Mouse (Mus musculus) cerebellum, adult 9-10 months (tissue): ENCODE data around the gene Tanc2.

Experiments used
- DNase-seq: peaks from one replicate; pipeline ENCODE4 v3.0.0; 2022

The Tanc2 gene

DNA sequence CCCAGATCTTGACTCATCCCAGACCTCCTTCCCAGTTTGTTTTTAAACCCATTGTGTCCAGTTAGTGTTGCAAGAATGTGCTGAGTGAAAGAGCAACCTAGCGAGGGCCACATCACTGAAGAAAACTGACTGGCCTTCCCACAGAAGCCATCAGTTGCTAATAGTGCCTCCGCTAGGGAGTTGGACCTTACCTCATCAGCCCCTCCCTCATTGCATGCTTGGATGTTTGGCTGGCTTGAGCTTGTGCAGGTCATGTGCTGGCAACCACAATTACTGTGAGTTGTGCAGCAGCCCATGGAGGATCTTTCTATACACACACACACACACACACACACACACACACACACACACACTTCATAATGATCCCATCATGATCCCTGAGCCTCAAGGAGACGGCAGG lies 341.6 kb downstream of the Tanc2 start:
- no peak for DNase-seq

DNA sequence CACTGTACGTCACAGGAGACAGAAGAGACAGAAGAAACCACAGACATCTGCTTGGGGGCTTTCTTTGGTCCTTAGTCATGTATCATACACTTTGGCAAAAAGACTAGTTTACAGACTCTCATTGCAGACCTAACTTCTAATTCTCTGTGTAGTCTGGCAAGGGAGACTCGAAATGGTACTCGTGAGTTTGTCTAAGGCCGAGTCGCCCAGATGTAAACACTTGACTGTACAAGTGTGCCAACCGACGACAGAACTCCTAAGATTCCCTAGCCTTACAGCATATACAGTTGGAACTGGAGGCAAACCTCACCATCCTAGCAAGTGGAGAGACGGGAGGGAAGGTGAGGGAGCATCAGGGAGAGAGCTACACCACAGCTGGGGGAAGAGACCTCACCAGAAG lies 344.0 kb downstream of the Tanc2 start:
- no peak for DNase-seq

DNA sequence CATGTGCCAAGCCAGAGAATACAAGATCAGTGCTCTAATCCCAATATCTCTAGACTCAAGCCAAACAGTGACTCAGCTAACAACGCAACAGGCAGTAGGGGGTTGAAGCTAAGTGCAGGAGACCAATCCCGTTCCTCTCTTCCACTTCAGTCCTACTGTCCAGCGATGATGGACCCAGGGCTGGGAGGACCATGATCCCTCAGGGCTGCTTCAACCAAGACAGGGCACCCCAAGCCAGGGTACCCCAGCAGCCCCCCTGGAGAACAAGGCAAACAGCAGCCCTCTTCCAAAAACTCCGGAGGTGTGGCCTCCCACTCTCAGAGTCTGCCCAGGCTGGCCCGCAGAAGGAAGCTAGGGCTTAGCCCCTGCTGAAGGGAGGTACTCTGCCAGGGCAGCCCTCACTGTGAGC lies 344.5 kb downstream of the Tanc2 start:
- DNase-seq, result no peak

DNA sequence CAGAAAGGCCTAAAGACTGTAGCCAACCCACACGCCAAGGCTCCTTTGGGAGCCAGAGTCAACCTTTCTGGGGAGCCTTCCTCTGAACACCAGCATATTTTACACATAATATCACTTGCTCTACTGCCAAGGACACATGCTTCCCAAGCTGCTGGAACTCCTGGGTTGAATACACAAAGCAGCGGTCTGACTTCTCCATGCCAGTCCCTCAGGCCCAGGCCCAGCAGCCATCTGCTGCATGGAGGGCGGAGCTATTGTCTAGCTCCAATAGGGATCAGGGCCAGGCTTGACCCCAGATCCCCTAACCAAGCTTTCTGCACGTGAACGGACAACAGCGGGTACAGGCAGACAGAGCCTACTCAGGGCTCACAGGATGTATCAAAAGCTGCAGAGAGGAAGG lies 345.0 kb downstream of the Tanc2 start:
- DNase-seq, result no peak

DNA sequence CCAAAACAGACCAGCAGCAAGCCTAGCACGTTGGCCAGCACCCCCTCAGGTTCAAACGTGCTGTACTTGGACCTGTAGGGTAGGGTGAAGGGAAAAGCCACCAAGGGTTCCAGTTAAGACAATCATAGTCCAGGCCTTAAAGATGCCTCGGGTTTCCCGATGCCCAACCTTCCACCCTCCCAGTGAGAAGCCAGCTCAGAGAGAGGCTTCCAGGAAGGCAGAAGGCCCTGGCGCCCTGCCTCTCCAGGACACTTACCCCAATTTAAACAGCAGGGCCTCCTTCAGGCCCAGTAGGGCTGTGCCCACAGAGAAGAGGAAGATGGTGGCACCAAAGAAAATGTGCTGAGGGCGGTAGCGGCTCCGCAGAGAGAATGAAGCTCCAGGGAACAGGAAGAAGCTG lies 345.7 kb downstream of the Tanc2 start:
- DNase-seq, result no peak

DNA sequence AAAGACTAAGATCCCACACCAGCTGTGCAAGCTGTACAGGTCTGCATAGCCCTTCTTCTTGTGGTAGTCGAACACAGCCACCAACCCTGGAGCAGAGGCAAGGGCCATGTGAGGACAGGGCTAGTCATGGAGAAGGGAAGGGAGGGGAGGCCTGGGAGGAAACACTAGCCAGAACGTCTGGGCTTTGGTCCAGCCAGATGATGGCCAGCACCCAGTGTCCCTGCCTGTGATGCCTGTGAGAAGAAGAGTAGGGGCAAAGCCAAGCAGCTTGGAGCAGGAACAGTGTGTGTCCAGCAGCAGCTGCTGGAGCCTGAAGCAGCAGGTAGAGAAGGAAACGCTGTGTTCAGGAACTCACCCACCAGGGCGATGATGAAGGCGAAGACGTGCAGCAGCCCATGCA lies 346.4 kb downstream of the Tanc2 start:
- peak; percentile 25 for DNase-seq

DNA sequence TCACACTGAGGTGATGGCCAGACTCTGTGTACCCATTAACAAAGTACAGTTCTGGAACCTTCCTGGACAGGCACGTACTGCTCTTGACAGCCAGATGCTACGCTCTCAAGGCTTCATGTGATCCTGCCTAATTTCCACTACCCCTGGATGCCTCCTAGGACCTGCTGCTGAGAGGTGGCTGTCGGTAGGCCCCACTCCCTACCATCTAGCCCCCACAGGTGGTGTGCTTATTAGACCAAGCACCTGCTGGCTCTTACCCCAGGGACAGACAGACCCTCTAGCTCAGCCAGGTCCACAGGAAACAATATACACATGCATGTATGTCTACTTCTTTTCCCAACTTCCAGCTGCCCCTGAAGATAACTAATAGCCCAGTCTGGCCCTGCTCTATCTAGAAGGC lies 347.2 kb downstream of the Tanc2 start:
- no peak for DNase-seq

DNA sequence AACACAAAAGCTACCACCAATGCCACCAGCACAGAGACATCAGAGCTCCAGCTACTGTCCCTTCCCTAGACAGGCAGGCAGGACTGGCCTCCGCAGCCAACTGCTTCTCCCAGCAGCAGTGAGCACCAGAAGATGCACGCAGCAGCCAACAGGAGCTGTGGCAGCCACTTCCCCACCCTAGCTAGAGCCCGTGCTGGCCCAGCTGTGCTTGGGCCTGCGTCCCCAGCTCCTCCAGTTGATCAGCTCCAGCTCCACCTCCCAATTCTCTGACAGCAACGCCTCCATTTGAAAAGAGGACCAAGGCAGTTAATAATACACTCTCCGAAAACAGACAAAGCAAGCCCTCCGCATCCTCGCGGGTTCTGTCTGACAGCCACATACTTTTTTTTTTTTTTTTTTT lies 349.0 kb downstream of the Tanc2 start:
- no peak for DNase-seq

DNA sequence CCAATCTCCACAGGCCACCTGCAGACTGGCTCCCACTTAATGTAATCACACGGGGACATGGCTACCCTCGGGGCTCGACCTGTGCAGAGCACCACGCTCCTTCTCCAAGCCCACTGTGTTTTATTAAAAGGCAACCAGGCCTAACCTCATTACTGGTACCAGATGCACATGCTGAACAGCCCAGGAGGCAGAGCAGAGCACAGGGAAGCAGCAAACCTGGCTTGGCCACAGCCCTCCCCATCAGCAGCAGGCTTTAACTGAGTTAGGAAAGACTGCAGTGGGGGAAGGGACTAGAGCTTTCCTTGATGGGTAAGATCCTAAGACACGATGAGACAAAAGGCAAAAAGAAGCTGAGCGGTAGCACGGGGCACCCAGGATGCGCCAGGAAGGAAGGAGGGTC lies 352.2 kb downstream of the Tanc2 start:
- no peak for DNase-seq

DNA sequence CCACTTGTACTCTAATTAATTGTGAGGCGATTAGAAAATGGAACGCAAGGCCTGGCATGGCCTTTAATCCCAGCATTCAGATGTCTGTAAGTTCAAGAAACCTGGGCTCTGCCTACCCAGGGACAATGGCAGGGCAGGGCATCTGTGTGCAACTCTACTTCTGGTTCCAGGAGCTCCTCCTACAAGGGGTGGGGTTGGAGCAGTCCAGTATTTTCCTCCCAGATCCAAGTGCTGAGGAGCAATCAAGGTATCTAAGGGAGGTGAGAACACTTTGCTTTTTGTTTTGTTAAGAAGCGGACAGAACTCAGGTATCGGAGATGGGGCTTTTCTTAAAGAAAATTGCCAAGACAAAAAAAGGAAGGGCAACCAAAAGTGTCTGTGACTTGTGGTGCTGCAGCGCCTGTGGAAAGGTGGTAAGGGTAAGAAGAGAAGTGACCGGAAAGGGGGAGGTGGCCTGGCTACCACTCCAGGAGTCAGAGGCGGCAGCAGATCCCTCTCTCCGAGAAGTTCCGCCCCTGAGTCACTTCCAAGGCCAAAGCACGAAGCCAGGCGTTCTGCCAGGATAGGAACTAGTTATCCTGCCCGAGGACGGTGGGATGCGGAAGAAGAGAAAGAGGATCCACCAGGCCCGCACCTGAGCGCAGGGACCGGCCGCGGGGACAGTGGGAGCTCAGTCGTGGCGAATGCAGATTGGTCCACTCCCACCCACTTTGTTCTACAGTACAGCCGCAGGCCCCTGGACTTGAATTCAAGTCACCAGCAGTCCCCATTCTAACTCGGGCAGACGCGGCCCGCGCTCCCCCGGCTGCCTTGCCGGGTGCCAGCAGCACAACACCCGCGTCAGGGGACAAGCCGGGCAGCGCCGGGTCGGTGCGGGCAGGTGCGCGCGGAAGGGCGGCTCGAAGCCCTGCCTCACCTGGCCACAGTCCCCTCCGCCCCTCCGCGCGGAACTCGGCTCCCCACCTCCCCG lies 353.6 kb downstream of the Tanc2 start:
- DNase-seq, result peak; percentile 29

DNA sequence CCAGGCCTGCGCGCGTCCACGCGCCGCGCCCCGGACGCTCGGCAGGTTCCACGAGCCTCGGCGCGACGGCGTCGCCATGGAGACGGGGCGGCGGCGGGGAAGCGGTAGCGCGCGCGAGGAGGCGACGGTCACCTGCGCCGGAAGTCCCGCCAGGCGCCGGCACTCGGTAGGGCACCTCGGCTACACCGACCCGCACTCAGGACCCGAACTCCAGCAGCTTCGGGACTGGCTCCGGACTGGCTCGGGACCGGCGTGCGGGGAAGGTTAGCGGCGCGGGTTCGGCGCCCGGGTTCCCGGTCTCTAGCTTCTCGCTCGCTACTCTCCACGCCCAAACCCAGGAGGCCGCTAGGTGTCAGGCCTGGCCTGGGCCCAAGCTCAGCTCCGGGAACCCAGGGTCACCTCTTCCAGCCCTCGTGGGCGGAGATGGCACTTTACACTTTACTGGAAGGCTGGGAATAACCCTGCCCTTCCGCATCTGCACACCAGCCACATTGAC lies 354.4 kb downstream of the Tanc2 start:
- peak; percentile 44 for DNase-seq

DNA sequence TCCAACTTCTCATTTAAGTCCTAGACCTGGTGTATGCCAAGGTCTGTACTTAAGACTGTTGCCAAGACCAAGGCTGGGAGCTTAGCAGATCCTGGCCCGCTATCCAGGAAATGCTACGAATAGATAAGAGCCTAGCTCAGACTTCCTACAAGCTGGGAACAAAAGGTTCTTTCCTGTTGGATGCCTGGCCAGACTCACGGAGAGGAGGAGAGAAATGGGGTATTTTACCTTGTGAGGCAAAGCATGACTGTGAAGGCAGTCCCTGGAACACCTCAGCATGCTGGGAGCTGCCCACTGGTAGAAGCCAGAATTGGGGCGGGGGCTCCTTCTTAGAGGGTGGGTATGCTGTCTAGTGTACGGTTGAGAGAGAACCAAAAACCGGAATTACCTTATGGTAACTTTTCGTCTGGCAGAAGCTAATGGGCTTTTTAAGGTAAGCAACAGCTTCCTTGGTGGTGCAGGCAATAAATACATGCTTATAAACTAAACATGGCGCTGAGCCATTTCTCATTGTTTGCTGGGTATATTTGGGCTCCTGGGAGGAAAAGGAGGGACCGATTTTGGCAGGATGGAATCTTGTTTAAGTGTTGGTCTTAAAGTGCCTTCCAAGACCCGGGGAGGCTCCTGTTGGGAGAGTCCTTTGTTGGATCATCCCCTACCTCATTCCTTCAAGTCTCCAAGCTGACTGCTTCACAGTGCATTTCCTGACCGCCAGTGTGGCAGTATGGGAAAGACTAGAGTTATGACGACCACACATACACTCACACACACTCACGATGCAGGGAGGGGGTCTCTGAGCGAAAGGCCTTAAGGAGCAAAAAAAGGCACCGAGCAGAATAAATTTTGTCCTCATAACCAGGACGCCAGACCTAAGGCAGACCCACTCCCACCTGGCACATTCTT lies 355.2 kb downstream of the Tanc2 start:
- no peak for DNase-seq

DNA sequence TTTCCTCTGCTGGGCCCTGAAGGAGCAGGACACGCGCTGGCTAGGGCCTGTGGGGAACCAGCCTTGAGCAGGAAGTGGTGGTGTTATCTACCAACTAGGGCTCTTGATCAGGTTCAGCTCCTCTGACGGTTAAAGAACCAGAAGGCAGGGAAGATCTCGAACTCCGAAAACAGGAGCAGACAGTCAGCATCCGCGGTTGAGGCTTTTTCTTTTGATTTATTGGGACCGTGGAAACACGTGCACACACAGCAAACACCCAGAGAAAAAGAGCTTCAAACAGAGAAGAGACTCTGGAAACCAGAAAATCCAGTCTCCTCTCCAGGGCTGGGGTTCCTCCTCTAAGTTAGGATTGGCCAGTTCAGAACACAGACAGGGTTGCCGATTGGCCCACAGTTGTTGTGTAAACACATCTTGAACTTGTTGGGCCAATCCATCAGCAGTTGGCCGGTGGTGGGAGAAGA lies 356.9 kb downstream of the Tanc2 start:
- DNase-seq, result no peak

DNA sequence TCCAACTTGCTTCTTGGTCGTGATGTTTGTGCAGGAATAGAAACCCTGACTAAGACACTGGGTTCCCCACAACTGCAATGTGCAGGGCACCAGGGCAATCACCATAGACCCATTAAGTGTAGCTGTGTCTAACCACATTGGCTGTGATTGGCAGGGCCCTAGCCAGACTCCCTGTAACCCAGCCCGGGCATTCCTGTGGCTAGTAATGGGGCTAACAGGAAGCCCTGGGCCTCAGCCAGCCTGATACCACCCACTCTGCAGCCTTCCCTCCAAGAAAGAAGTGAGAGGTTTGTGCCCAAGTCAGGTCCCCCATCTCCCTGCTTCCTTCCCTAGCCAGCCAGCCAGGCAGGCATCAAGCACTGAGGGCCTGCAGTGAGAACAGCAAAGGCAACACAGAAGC lies 358.5 kb downstream of the Tanc2 start:
- no peak for DNase-seq

DNA sequence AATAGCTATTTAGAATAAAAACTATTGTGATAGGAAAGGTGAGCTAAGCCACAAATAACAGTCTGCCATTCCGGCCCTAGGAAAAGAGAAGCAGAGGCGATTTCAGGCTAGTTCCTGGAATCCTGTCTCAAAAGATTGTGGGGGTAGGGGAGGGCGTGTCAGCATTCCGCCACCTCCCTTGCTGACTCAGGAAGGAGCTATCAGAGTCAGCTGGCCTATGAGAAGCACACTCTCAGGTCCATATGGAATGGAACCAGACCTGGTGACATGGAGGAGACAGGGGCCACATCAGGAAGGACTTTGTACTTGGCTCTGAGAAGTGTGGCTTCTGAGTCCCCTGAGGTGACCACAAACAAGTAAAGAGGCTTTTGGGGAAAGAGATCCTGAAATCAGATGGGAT lies 360.7 kb downstream of the Tanc2 start:
- DNase-seq, result no peak

DNA sequence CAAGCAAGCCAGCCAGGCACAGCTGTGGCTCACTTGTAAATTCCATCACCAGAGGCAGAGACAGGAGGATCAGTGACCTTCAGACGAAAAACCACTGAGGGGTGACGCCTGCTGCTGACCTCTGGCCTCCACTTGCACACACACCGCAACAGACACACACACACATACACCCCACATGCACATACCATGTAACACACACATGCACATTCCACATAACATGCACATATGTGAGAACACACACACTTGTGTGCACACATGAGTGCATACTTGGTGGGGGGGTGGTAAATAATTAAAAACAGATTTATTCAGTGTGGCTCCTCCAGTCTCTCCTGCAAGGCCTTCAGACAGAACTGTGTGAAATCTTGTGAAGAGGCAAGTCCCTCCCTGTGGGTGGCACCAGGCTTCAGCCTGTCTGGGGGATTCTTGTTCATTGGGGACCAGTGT lies 361.8 kb downstream of the Tanc2 start:
- no peak for DNase-seq

DNA sequence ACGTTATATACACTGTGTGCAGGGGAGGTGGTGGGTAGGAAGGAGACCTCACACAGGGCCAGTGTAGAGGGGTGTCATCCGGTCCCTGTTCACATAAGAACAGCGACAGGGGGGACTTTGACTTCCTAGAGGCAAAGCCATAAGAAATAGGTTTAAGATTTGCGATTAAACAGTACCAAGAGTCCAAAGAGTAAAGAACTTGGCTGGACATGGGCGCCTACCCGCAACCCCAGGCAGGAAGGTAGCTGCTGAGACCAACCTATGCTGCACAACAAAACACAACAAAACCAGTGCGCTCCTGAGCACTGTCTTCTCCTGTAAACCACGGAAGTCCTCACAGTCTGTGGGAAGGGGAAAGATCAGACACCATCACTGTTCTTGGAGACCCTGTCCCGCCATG lies 362.3 kb downstream of the Tanc2 start:
- DNase-seq, result no peak

DNA sequence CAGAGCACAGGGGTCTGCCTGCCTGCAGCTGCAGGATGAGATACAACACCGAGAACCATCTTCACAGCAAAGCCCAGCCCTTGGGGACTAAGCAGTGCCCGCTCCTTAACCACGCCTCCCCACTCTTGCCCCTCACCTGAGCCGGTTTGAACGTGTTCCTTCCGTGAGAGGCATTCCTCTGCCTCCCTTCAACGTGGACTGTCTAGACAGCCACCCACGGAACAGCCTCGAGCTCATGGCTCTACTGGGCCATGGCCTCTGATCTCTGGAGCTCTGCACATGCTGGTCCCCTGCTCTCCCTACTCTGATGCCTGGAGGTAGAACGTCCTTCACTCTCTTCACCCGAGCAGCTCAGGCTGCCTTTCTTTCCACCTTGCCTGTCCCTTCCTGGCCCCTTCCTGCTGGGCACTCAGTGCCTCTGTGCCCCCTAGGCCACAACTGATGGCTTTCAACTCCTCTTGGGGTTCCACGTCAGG lies 363.2 kb downstream of the Tanc2 start, which contains the start of gene Cyb561:
Gene Cyb561, minus strand, starts transcription at position 426 of the 476 bp plus-strand sequence.
- no peak for DNase-seq

DNA sequence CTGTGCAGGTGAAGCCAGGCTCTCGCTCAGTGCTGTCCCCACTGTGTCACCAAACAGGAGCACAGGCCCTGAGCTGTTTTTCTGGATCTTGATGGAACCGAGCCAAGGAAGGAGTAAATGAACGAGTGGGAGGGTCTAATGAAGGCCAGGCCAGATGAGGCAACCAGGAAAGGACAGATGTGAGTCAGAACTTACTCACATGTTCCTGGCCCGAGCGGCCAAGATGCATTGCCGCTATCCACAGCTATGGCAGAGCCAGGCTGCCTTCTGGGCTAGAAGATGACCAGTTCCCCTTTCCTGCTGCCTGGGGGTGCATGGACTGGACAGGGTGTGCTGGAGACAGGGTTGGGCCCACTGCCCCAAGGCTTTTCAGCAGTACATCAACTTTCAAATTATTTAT lies 363.6 kb downstream of the Tanc2 start:
- no peak for DNase-seq

DNA sequence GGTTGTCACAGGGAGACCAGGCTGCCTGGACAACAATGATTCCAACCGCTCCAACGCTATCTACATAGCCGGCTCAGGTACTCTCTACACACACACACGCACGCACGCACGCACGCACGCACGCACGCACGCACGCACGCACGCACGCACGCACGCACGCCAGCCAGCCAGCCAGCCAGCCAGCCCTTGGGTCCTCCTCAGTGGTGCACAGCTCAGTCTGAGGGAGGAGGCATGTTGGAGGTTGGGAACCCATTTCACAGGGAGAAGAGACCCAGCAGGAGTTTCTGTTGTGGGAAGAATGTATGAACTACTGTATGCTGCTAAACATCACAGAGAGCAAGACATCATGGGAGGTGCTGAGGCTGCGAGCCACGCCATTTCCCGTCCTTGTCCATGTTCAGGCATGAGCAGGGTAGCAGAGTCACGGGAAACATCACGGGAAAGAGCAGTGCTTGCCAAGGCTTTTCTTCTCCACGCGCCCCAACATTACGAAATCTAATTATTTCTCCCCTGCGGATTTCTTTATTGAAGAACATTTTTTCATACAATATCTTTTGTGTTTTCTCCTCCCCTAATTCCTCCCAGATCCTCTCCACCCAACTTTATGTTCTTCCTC lies 366.1 kb downstream of the Tanc2 start:
- no peak for DNase-seq

DNA sequence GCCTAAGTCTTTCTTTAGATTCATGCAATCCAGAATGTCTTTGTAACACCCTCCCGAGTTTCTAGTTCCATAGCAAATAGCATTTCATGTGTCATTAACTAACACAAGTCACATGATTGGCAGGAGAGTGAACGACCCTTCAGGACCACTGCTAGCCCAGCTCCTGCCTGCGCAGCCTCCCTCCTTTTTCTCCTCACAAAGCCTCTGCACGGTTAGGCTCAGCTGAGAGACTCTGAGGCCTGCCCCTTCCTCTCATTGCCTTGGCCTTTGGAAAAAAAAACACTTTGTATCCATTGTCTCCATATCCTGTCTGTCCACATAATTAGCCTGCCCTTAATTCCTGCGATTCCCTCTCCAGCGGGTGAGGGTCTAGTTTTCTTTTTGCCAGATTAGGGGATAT lies 367.7 kb downstream of the Tanc2 start:
- no peak for DNase-seq

DNA sequence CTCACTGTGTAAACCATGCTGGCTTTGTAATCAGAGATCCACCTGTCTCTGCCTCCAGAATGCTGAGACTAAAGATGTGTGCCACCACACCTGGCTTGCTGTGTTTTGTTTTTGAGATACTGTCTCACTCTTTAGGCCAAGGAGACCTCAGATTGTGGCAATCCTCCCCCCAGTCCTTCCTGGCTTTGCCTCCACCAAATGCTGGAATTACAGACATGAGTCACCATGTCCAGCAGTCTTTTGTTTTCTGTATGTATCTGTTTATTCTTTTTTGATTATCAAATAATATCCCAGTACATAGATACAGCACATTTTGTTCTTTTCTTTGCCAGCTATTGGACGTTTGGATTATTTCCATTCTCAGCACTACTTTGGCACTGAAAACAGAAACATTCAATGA lies 368.8 kb downstream of the Tanc2 start:
- no peak for DNase-seq

DNA sequence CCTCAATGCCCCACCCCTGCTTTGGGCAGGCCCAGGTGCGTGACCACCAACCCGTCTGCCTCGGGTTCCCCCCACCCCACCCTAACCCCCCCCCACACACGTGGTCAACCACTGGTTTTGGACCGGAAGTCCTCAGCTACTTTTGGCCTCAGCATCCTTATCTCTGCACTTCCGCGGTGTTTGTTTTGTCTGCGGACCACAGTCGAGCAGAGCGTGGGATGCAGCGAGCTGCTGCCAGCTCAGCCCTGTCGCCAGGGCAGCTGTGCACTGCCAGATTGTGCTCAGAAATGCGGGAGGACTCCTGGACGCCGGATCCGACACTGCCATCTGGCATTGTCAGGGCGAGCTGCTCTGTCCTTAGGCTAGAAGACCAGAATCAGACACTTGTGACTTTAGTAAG lies 369.6 kb downstream of the Tanc2 start:
- no peak for DNase-seq
